Mouse (Mus musculus) heart, postnatal 36 days (tissue): Measurements from ENCODE around the gene Mrc1. TPM values are rescaled to one million over a fixed set of nuclear protein-coding genes. Genes with fewer than 3 reads are reported as not detected.

Source experiments
- microRNA-seq, 2 experiments: library from miRNA; unstranded; fragments of <30 nt; microRNA quantifications; one replicate each; pipeline ENCODE4 v1.2.0; 2021; ENCODE audit warnings: borderline number of aligned reads in 2 of 2
- total RNA-seq, 2 experiments: library from RNA; stranded (reverse); gene quantifications; 2 replicates each; pipeline ENCODE4 v1.2.3; 2021

The Mrc1 gene
- total RNA-seq, 2 experiments from 2014 or later = 17.3 to 22.4 TPM

Small RNAs within 50 kb of the gene (microRNA-seq; reads per million reads assigned to microRNA genes)
- 8.1 to 15.9 reads per million in 2 experiments for gene Mir511

Other genes with a start within 250 kb of the Mrc1 start
- gene Hacd1, start 173.3 kb upstream of the Mrc1 start, total RNA-seq = 100 to 1,000 TPM in 1 of 2 experiments, 10 to 100 TPM in 1; 98.4 to 113 TPM
- gene Stam, start 155.3 kb upstream of the Mrc1 start, total RNA-seq = 10 to 100 TPM; 27.6 to 28.9 TPM
- not detected for gene Tmem236, start 54.9 kb upstream of the Mrc1 start, total RNA-seq
- gene Slc39a12, start 158.9 kb downstream of the Mrc1 start, total RNA-seq = under 1 TPM in 1 of 2 experiments, not detected in 1; 0.22 TPM